Mouse (Mus musculus) heart, postnatal 0 days (tissue): ENCODE measurements around the gene Mmp25. TPM values are rescaled to one million over a fixed set of nuclear protein-coding genes. Genes with fewer than 3 reads are reported as not detected.
A peak's percentile ranks its signal among the peaks of the same experiment; 100 is the strongest.

ENCODE experiments used
- ATAC-seq: fragments of 200-750 bp; cut with Nextera tagmentation; 2 replicates; pipeline ENCODE4 v1.8.0; 2017; ENCODE audit warnings: low read depth, moderate number of reproducible peaks, moderate library complexity; ENCODE audit not compliant: insufficient read depth
- DNase-seq: peaks from one replicate; pipeline ENCODE4 v3.0.0-alpha.2; 2016; ENCODE audit warnings: low spot score
- H3K27ac ChIP-seq: fragments of 300-500 bp; sonication (generic); 2 replicates; pipeline ENCODE4 v1.5.1; 2014; ENCODE audit warnings: low read depth, mild to moderate bottlenecking
- H3K27me3 ChIP-seq: fragments of 300-500 bp; sonication (generic); 2 replicates; pipeline ENCODE4 v1.6.1; 2014; ENCODE audit warnings: low read length, mixed read lengths; ENCODE audit not compliant: control insufficient read depth, insufficient read depth
- H3K36me3 ChIP-seq: fragments of 300-500 bp; sonication (generic); replicated peaks from 2 replicates; pipeline ENCODE4 v1.6.1; 2014; ENCODE audit warnings: low read length, mixed read lengths; ENCODE audit not compliant: control insufficient read depth, insufficient read depth
- H3K4me1 ChIP-seq: fragments of 300-500 bp; sonication (generic); 2 replicates; pipeline ENCODE4 v1.6.1; 2014; ENCODE audit warnings: antibody characterized with exemption; ENCODE audit not compliant: control insufficient read depth, insufficient read depth
- H3K4me2 ChIP-seq: fragments of 300-500 bp; sonication (generic); 2 replicates; pipeline ENCODE4 v1.6.1; 2014; ENCODE audit warnings: low read depth, mild to moderate bottlenecking, low read length, moderate library complexity
- H3K4me3 ChIP-seq: fragments of 300-500 bp; sonication (generic); 2 replicates; pipeline ENCODE4 v1.5.1; 2014; ENCODE audit warnings: low read depth, low read length
- H3K9ac ChIP-seq: fragments of 300-500 bp; sonication (generic); replicated peaks from 2 replicates; pipeline ENCODE4 v1.6.1; 2014; ENCODE audit warnings: low read depth, low read length, mixed read lengths
- H3K9me3 ChIP-seq: fragments of 300-500 bp; sonication (generic); replicated peaks from 2 replicates; pipeline ENCODE4 v1.6.1; 2016; ENCODE audit warnings: low read length; ENCODE audit not compliant: control insufficient read depth
- CTCF ChIP-seq: IDR thresholded peaks from 2 replicates; pipeline ENCODE4 v1.5.1; 2016; ENCODE audit warnings: antibody characterized with exemption, control low read depth, low read depth
- EP300 ChIP-seq: IDR thresholded peaks from 2 replicates; pipeline ENCODE4 v1.6.1; 2016; ENCODE audit warnings: antibody characterized with exemption, low read depth
- WGBS: fragments of 180-500 bp; shearing (Covaris S2); extraction: QIAGEN DNeasy Blood & Tissue Kit; methylation state at CpG from one replicate; pipeline ENCODE4 v1.1.7; 2014; 5-methylcytosine and 5-hydroxymethylcytosine counted together
- polyA plus RNA-seq: library from polyadenylated mRNA; unstranded; fragments of >200 nt; fragmentation: Nextera tagmentation; extraction: Ambion mirVana; gene quantifications from 2 replicates; pipeline ENCODE4 v1.2.1, GENCODE M21; 2015
- total RNA-seq: library from RNA; depleted of rRNA; stranded (reverse); fragments of >200 nt; gene quantifications from 2 replicates; pipeline ENCODE4 v1.2.3, GENCODE M21; 2014; ENCODE audit warnings: low replicate concordance

Mmp25 gene
- total and polyA plus RNA-seq, 2 experiments from 2014 or later: 0.25 to 0.88 TPM

DNA sequence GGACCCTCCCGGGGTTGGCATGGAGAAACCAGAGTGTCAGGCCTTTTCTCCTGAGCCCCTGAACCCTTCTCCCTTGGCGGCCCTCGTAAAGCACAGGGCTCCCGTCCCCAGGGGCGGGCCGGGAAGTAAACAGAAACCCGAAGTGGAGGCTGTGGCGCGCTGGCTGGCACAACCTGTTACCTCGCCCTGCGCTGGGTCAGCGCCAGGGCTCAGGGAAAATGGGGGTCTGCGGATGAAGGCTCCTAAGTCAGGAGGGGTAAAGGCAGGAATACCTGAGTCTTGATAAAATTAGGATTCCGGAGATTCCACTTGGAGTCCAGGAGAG, 15.8 kb upstream of the Mmp25 start:
- H3K4me2 ChIP-seq: peak overlapping the region; percentile 30

DNA sequence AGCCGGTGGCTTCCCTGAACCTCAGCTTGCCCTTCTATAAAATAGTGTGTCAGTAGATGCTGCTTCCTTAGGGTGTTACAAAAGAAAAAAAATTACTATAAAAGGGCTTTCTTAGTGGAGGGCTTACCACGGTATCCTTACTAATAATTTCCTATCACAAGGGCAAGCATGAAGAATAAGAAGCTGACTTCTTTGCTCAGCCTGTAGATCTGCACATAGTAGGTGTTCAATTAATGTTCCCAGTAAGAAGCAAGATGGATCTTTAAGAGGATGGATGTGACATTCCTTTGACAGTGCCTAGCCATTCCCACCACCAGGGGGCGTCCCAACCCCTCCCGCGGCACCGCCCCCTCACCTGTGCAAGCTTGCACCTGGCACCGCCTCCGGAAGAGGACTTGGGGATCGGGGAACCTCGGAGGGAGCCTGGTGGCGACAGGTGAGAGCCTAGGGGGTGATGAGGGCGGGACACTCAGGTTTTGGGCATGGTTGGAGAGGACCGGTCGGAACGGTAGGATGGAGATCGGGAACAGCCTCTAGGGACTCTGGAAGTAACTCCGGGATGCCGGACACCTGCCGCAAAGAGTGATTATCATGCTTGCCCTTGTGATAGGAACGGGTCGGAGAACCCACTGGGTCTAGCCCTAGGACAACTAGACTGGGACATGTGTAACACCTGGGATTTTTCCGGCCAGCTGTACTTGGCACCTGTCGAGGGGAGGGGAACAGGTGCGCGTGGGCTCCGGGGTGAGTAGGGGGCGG, 15.2 kb upstream of the Mmp25 start, which contains the start of gene Bicdl2:
Bicdl2 (plus strand) TSS at position 390 of the 759 bp plus-strand sequence.
- TF ChIP-seq CTCF (peak; percentile 46), EP300 (no peak)
- H3K27me3 ChIP-seq: peaks cover 37% of the 10 kb centered on the region
- H3K9ac ChIP-seq: no peak within 1 kb of the TSS
- DNase-seq (no peak), ATAC-seq (no peak)
- peak within 1 kb of the TSS; percentile 30 for H3K4me2 ChIP-seq
- H3K9me3 ChIP-seq: no peaks in the 10 kb centered on the region
- no peaks in the 10 kb centered on the region for H3K4me1 ChIP-seq
- no peak within 1 kb of the TSS for H3K27ac ChIP-seq
- peak within 1 kb of the TSS; percentile 20 for H3K4me3 ChIP-seq
- no peaks in the 10 kb centered on the region for H3K36me3 ChIP-seq
- WGBS: 6% methylated on average over 27 of the region's 27 CpGs

More for the DNA sequence above, 15.8 kb upstream of the Mmp25 start:
- DNase-seq (no peak), ATAC-seq (no peak)
- no peak overlapping the region for H3K9ac ChIP-seq
- 2% methylated on average over 14 of the region's 14 CpGs for WGBS
- H3K27me3 ChIP-seq: peaks cover 37% of the 10 kb centered on the region
- no peaks in the 10 kb centered on the region for H3K36me3 ChIP-seq
- H3K4me3 ChIP-seq: peak overlapping the region; percentile 20
- no peaks in the 10 kb centered on the region for H3K9me3 ChIP-seq
- no peak for TF ChIP-seq EP300
- TF ChIP-seq CTCF: no peak
- no peaks in the 10 kb centered on the region for H3K4me1 ChIP-seq
- no peak overlapping the region for H3K27ac ChIP-seq

DNA sequence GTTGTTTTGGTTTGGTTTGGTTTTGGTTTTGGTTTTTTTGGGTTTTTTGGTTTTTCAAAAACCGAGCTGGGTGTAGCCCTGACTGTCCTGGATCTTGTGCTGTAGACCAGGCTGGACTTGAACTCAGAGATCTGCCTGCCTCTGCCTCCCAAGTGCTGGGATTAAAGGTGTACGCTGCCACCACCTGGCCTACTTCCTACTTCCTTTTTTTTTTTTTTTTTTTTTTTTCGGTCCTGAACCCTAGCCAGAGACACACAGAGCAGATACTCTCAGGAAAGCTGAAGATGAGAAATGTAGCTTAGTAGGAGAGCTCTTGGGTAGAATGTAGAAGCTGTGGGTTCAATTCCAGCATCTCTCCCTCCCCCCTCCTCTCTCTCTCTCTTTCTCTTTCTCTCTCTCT, 13.4 kb upstream of the Mmp25 start:
- no peaks in the 10 kb centered on the region for H3K4me1 ChIP-seq
- no peak overlapping the region for H3K27ac ChIP-seq
- TF ChIP-seq EP300 (no peak), CTCF (no peak)
- no peaks in the 10 kb centered on the region for H3K36me3 ChIP-seq
- no peak overlapping the region for H3K9ac ChIP-seq
- 68% methylated on average over 2 of the region's 3 CpGs for WGBS
- H3K4me3 ChIP-seq: no peak overlapping the region
- H3K27me3 ChIP-seq: peaks cover 37% of the 10 kb centered on the region
- ATAC-seq (no peak), DNase-seq (no peak)
- no peak overlapping the region for H3K4me2 ChIP-seq
- H3K9me3 ChIP-seq: no peaks in the 10 kb centered on the region

DNA sequence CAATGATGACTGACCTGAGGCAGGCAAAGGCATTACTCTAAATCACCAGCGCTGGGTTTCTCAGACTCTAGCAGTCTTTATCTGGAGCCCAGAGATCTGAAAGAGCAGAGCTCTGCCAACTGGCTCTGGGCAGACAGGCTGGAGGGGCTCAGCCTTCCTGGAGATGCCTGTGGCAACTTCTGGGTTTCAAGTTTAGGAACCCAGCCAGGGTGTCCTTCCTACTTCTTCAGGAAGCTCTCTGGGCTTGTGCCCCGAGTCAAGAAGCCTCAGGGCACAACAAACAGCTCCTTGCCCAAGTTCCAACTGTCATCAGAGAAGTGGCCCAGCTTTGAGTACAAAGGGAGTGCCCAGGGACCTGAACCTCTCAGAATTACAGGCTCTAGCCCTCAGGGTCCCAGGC, 9.3 kb upstream of the Mmp25 start:
- DNase-seq: no peak
- 60% methylated on average over 2 of the region's 2 CpGs for WGBS
- Histone ChIP-seq H3K27me3 (peaks cover 3% of the 10 kb centered on the region; the same call in 1 of the 2 replicates), H3K9ac (no peak overlapping the region), H3K36me3 (no peaks in the 10 kb centered on the region), H3K4me3 (no peak overlapping the region), H3K27ac (no peak overlapping the region), H3K9me3 (no peaks in the 10 kb centered on the region), H3K4me2 (no peak overlapping the region), H3K4me1 (no peaks in the 10 kb centered on the region)
- no peak for ATAC-seq
- TF ChIP-seq EP300 (no peak), CTCF (no peak)

- DNase-seq (no peak), ATAC-seq (no peak)
- H3K4me3 ChIP-seq: no peak overlapping the region
- no peaks in the 10 kb centered on the region for H3K4me1 ChIP-seq
- no peak overlapping the region for H3K27ac ChIP-seq
- WGBS: 50% methylated on average over 6 of the region's 6 CpGs
- TF ChIP-seq CTCF (no peak), EP300 (no peak)
- no peaks in the 10 kb centered on the region for H3K9me3 ChIP-seq
- no peaks in the 10 kb centered on the region for H3K36me3 ChIP-seq
- no peaks in the 10 kb centered on the region for H3K27me3 ChIP-seq
- H3K9ac ChIP-seq: no peak overlapping the region
- H3K4me2 ChIP-seq: no peak overlapping the region
These were observed 8.9 kb upstream of the Mmp25 start for GRCm38 (mm10) chr17:23654001-23654400.

DNA sequence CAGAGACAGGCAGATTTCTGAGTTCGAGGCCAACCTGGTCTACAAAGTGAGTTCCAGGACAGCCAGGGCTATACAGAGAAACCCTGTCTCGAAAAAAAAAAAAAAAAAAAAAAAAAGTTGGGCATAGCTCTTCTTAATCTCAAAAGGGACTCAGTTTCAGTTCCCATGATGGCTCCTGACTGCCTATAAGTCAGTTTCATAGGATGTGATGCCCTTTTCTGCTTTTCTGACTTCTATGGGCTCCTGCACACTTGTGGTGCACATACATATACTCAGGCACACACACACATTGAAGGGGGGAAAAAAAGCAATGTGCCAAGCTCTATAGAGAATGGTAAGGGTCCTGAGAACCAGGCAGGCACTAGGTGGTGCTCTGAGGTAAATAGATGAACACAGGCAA, 8.2 kb upstream of the Mmp25 start:
- DNase-seq: no peak
- Histone ChIP-seq H3K27ac (no peak overlapping the region), H3K36me3 (no peaks in the 10 kb centered on the region), H3K27me3 (no peaks in the 10 kb centered on the region), H3K9ac (no peak overlapping the region), H3K4me2 (no peak overlapping the region), H3K9me3 (no peaks in the 10 kb centered on the region), H3K4me3 (no peak overlapping the region), H3K4me1 (no peaks in the 10 kb centered on the region)
- no peak for ATAC-seq
- 67% methylated on average over 1 of the region's 2 CpGs for WGBS
- TF ChIP-seq CTCF (no peak), EP300 (no peak)
